Mouse (Mus musculus) ES-Bruce4 (cell line): ENCODE measurements around the gene Mrpl42.

ENCODE experiments used
- CTCF ChIP-seq: IDR thresholded peaks from one replicate; pipeline ENCODE4 v1.8.1; 2011; ENCODE audit warnings: low read depth, low read length
- EP300 ChIP-seq: IDR thresholded peaks from 2 replicates; pipeline ENCODE4 v1.6.1; 2011; ENCODE audit warnings: low read depth, low read length; ENCODE audit not compliant: insufficient read depth
- POLR2A ChIP-seq: IDR thresholded peaks from one replicate; pipeline ENCODE4 v1.8.1; 2011; ENCODE audit warnings: low read length; ENCODE audit not compliant: insufficient read depth

DNA sequence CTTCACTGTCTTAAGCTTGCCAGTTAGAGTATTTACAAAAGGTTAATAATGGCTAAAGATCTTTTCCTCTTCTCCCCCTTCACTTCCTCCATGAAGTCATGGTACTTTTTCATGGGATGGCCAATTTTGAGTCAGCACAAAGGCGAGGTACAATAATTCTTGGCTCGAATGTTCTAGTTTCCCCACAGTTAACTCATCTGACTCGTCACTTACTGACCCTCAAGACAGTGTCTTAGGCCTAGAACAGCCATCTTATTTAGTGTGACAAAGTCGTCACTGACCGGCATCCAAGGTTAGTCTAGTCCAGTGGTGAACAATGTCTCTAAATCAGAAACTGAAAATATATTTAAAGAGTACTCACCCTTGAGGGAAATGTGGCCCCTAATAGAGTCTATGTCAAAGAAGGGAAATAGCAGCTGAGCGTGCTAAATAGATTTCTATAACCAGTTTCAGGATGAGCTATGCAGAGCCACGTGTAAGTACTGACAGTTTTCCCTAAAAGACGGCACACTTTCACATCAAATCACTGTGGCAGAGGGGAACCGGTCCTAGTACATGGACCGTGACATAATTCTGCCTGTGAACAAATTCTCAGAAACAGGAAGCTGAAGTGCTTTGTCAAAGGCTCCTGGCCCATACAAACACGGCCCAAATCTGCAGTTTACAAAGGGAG is 46.5 kb upstream of the Mrpl42 start:
- TF ChIP-seq CTCF = no peak
- no peak for TF ChIP-seq EP300
- no peak for TF ChIP-seq POLR2A
